Mouse (Mus musculus) small intestine, adult 2 months (tissue): ENCODE measurements around the gene Camk2d.

Experiments
- CTCF ChIP-seq: fragments of 200-500 bp; IDR thresholded peaks from 2 replicates; pipeline ENCODE4 v1.5.1; 2012; ENCODE audit warnings: low read depth, mild to moderate bottlenecking, control low read depth, inconsistent platforms, low read length, moderate library complexity, mixed read lengths; ENCODE audit not compliant: insufficient replicate concordance, insufficient read length; ENCODE audit errors: extremely low read depth
- POLR2A ChIP-seq: fragments of 200-500 bp; IDR thresholded peaks from 2 replicates; pipeline ENCODE4 v1.6.1; 2012; ENCODE audit warnings: low read depth, mild to moderate bottlenecking, control low read depth, inconsistent platforms, low read length, moderate library complexity

- TF ChIP-seq POLR2A (no peak), CTCF (no peak)
These were observed 57.0 kb downstream of the Camk2d start for GRCm38 (mm10) chr3:126653118-126653517.
